Mouse (Mus musculus) forebrain, embryonic 10.5 days (tissue): ENCODE measurements at regions not wholly inside any gene's neighbourhood (a gene's known extent, or its start where the extent isn't known, plus 50 kb on each side); places are given as distances from the start of the nearest gene placed in this dataset.

Experiments
- DNase-seq: peaks from one replicate; pipeline ENCODE4 v3.0.0-alpha.2; 2017; ENCODE audit warnings: low spot score; ENCODE audit errors: extremely low spot score
- H3K27ac ChIP-seq: fragments of 300-500 bp; sonication (generic); 2 replicates; pipeline ENCODE4 v1.5.1; 2016; ENCODE audit warnings: mild to moderate bottlenecking
- H3K27me3 ChIP-seq: fragments of 300-500 bp; sonication (generic); 2 replicates; pipeline ENCODE4 v1.6.1; 2016; ENCODE audit warnings: mild to moderate bottlenecking; ENCODE audit not compliant: poor library complexity, severe bottlenecking
- H3K36me3 ChIP-seq: fragments of 300-500 bp; sonication (generic); replicated peaks from 2 replicates; pipeline ENCODE4 v1.6.1; 2016; ENCODE audit warnings: mild to moderate bottlenecking, moderate library complexity
- H3K4me1 ChIP-seq: fragments of 300-500 bp; sonication (generic); 2 replicates; pipeline ENCODE4 v1.6.1; 2016
- H3K4me3 ChIP-seq: fragments of 300-500 bp; sonication (generic); 2 replicates; pipeline ENCODE4 v1.5.1; 2016; ENCODE audit warnings: mild to moderate bottlenecking, moderate library complexity
- H3K9me3 ChIP-seq: fragments of 300-500 bp; sonication (generic); 2 replicates; pipeline ENCODE4 v1.6.1; 2016; ENCODE audit warnings: mild to moderate bottlenecking, moderate library complexity
- WGBS: fragments of 180-500 bp; shearing (Covaris S2); methylation state at CpG from one replicate; pipeline ENCODE4 v1.1.7; 2016; 5-methylcytosine and 5-hydroxymethylcytosine counted together

- no peaks in the 10 kb centered on the region for H3K4me1 ChIP-seq
- no peaks in the 10 kb centered on the region for H3K36me3 ChIP-seq
- no peak for DNase-seq
- H3K27me3 ChIP-seq = no peaks in the 10 kb centered on the region
- no peak overlapping the region for H3K27ac ChIP-seq
- no peaks in the 10 kb centered on the region for H3K9me3 ChIP-seq
- H3K4me3 ChIP-seq = no peak overlapping the region
- 86% methylated on average over 8 of the region's 8 CpGs for WGBS
These were observed 384.5 kb upstream of the Rgma start for GRCm38 (mm10) chr7:72990559-72991429.

GRCm38 (mm10) chr7:72998374-72998773 is 376.9 kb upstream of the Rgma start:
- Histone ChIP-seq H3K27ac (no peak overlapping the region), H3K36me3 (no peaks in the 10 kb centered on the region), H3K9me3 (no peaks in the 10 kb centered on the region), H3K27me3 (no peaks in the 10 kb centered on the region), H3K4me1 (peaks cover 16% of the 10 kb centered on the region), H3K4me3 (no peak overlapping the region)
- WGBS = 36% methylated on average over 5 of the region's 5 CpGs
- DNase-seq = no peak

- Histone ChIP-seq H3K27me3 (peaks cover 3% of the 10 kb centered on the region; the same call in 1 of the 2 replicates), H3K27ac (no peak overlapping the region), H3K4me3 (no peak overlapping the region), H3K9me3 (no peaks in the 10 kb centered on the region), H3K36me3 (no peaks in the 10 kb centered on the region), H3K4me1 (peaks cover 10% of the 10 kb centered on the region)
- 89% methylated on average over 3 of the region's 3 CpGs for WGBS
- no peak for DNase-seq
These were observed 356.2 kb upstream of the Rgma start for GRCm38 (mm10) chr7:73019151-73019550.

GRCm38 (mm10) chr7:73019764-73020354 is 355.4 kb upstream of the Rgma start:
- no peak for DNase-seq
- no peaks in the 10 kb centered on the region for H3K9me3 ChIP-seq
- H3K4me1 ChIP-seq = peaks cover 10% of the 10 kb centered on the region
- 59% methylated on average over 1 of the region's 1 CpGs for WGBS
- H3K27me3 ChIP-seq = peaks cover 3% of the 10 kb centered on the region; the same call in 1 of the 2 replicates
- H3K27ac ChIP-seq = no peak overlapping the region
- H3K36me3 ChIP-seq = no peaks in the 10 kb centered on the region
- no peak overlapping the region for H3K4me3 ChIP-seq

GRCm38 (mm10) chr7:73021786-73022185 is 353.5 kb upstream of the Rgma start:
- H3K36me3 ChIP-seq = no peaks in the 10 kb centered on the region
- no peaks in the 10 kb centered on the region for H3K9me3 ChIP-seq
- 84% methylated on average over 2 of the region's 2 CpGs for WGBS
- no peak for DNase-seq
- H3K27me3 ChIP-seq = peaks cover 3% of the 10 kb centered on the region; the same call in 1 of the 2 replicates
- no peak overlapping the region for H3K27ac ChIP-seq
- peaks cover 10% of the 10 kb centered on the region for H3K4me1 ChIP-seq
- H3K4me3 ChIP-seq = no peak overlapping the region

GRCm38 (mm10) chr7:73025640-73026039 is 349.7 kb upstream of the Rgma start:
- Histone ChIP-seq H3K9me3 (no peaks in the 10 kb centered on the region), H3K27me3 (peaks cover 3% of the 10 kb centered on the region; the same call in 1 of the 2 replicates), H3K4me3 (no peak overlapping the region), H3K27ac (no peak overlapping the region), H3K4me1 (no peaks in the 10 kb centered on the region), H3K36me3 (no peaks in the 10 kb centered on the region)
- no peak for DNase-seq
- WGBS = 84% methylated on average over 5 of the region's 5 CpGs

GRCm38 (mm10) chr7:73028952-73029351 is 346.4 kb upstream of the Rgma start:
- Histone ChIP-seq H3K36me3 (no peaks in the 10 kb centered on the region), H3K27me3 (no peaks in the 10 kb centered on the region), H3K4me1 (no peaks in the 10 kb centered on the region), H3K4me3 (no peak overlapping the region), H3K27ac (no peak overlapping the region), H3K9me3 (no peaks in the 10 kb centered on the region)
- no peak for DNase-seq
- 90% methylated on average over 6 of the region's 6 CpGs for WGBS

GRCm38 (mm10) chr7:73031407-73031806 is 343.9 kb upstream of the Rgma start:
- no peak overlapping the region for H3K4me3 ChIP-seq
- WGBS = 87% methylated on average over 5 of the region's 5 CpGs
- no peak for DNase-seq
- H3K4me1 ChIP-seq = no peaks in the 10 kb centered on the region
- no peak overlapping the region for H3K27ac ChIP-seq
- no peaks in the 10 kb centered on the region for H3K36me3 ChIP-seq
- H3K27me3 ChIP-seq = no peaks in the 10 kb centered on the region
- H3K9me3 ChIP-seq = no peaks in the 10 kb centered on the region

- no peaks in the 10 kb centered on the region for H3K36me3 ChIP-seq
- H3K9me3 ChIP-seq = no peaks in the 10 kb centered on the region
- H3K27ac ChIP-seq = no peak overlapping the region
- DNase-seq = no peak
- no peaks in the 10 kb centered on the region for H3K4me1 ChIP-seq
- H3K4me3 ChIP-seq = no peak overlapping the region
- no peaks in the 10 kb centered on the region for H3K27me3 ChIP-seq
- WGBS = 89% methylated on average over 23 of the region's 23 CpGs
These were observed 342.9 kb upstream of the Rgma start for GRCm38 (mm10) chr7:73032316-73032980.

GRCm38 (mm10) chr7:73036801-73037555 is 338.3 kb upstream of the Rgma start:
- DNase-seq = no peak

GRCm38 (mm10) chr7:73037638-73038037 is 337.7 kb upstream of the Rgma start:
- WGBS = 94% methylated on average over 9 of the region's 9 CpGs
- no peaks in the 10 kb centered on the region for H3K9me3 ChIP-seq
- H3K4me1 ChIP-seq = no peaks in the 10 kb centered on the region
- no peaks in the 10 kb centered on the region for H3K27me3 ChIP-seq
- H3K36me3 ChIP-seq = no peaks in the 10 kb centered on the region
- H3K4me3 ChIP-seq = no peak overlapping the region
- DNase-seq = no peak
- H3K27ac ChIP-seq = no peak overlapping the region

More at GRCm38 (mm10) chr7:73036801-73037555, 338.3 kb upstream of the Rgma start:
- no peaks in the 10 kb centered on the region for H3K4me1 ChIP-seq
- no peaks in the 10 kb centered on the region for H3K36me3 ChIP-seq
- no peak overlapping the region for H3K4me3 ChIP-seq
- H3K9me3 ChIP-seq = no peaks in the 10 kb centered on the region
- 0 out of 2 replicates have a peak overlapping the region, but pooled peaks have one; percentile 32 for H3K27ac ChIP-seq
- no peaks in the 10 kb centered on the region for H3K27me3 ChIP-seq
- 86% methylated on average over 20 of the region's 20 CpGs for WGBS

- no peak overlapping the region for H3K27ac ChIP-seq
- no peak for DNase-seq
- no peak overlapping the region for H3K4me3 ChIP-seq
- 84% methylated on average over 4 of the region's 4 CpGs for WGBS
- H3K36me3 ChIP-seq = no peaks in the 10 kb centered on the region
- H3K4me1 ChIP-seq = no peaks in the 10 kb centered on the region
- H3K27me3 ChIP-seq = no peaks in the 10 kb centered on the region
- no peaks in the 10 kb centered on the region for H3K9me3 ChIP-seq
These were observed 335.4 kb upstream of the Rgma start for GRCm38 (mm10) chr7:73039921-73040320.
